Comparison of ENCODE assay signal across 18 mouse cellular contexts in genomic region chr12:70647516-70647915, GRCm38 (mm10).
A peak's percentile ranks its signal among the peaks of the same experiment; 100 is the strongest.
DNase-seq lines count a peak whose midpoint lies in the region; ATAC-seq lines count a peak whose summit lies in the region.
"Had no signal": no experiment of that assay in that cellular context is flagged by ENCODE, and none has a peak within 500 bp of the region (broad histone marks: within the 10 kb centered on the region; RNA-seq: fewer than 3 reads in every experiment).

No protein-coding gene starts in this region.

- no peak overlapping the region for H3K9ac ChIP-seq in lung, embryonic 16.5 days (ENCODE audit: low read length)
- no peak overlapping the region for H3K9ac ChIP-seq in heart, embryonic 16.5 days (ENCODE audit: low read length)
- no peak overlapping the region for H3K9ac ChIP-seq in stomach, embryonic 15.5 days
- H3K9ac ChIP-seq: hindbrain, embryonic 15.5 days; kidney, embryonic 15.5 days; liver, embryonic 15.5 days; neural tube, embryonic 13.5 days had no signal

- H3K4me1 ChIP-seq in lung, embryonic 16.5 days (replicated peaks; ENCODE audit: control insufficient read depth, insufficient read depth, low read length): peaks cover 2% of the 10 kb centered on the region; the same call in 1 of the 2 replicates
- H3K4me1 ChIP-seq in heart, embryonic 16.5 days (ENCODE audit: control insufficient read depth, insufficient read depth, low read length): peaks cover 35% of the 10 kb centered on the region
- H3K4me1 ChIP-seq in stomach, embryonic 15.5 days: no peaks in the 10 kb centered on the region
- H3K4me1 ChIP-seq: hindbrain, embryonic 15.5 days; kidney, embryonic 15.5 days; liver, embryonic 15.5 days; neural tube, embryonic 13.5 days had no signal

- 0 out of 2 replicates have a peak, but pooled peaks have one; percentile 15 for ATAC-seq in lung, embryonic 16.5 days (ENCODE audit: low read depth)
- no peak for ATAC-seq in heart, embryonic 16.5 days (replicated peaks; ENCODE audit: extremely low read depth, insufficient read depth, low FRiP score)
- ATAC-seq in stomach, embryonic 15.5 days (ENCODE audit: insufficient read depth, low FRiP score, low read depth): no peak
- ATAC-seq: intestine, embryonic 16.5 days had no signal

- WGBS in lung, embryonic 16.5 days: 34% methylated on average over 6 of the region's 6 CpGs
- 33% methylated on average over 6 of the region's 6 CpGs for WGBS in heart, embryonic 16.5 days
- 48% methylated on average over 6 of the region's 6 CpGs for WGBS in stomach, embryonic 15.5 days

- H3K27me3 ChIP-seq in lung, embryonic 16.5 days (ENCODE audit: control insufficient read depth, insufficient read depth, low read depth, low read length): no peaks in the 10 kb centered on the region
- H3K27me3 ChIP-seq in heart, embryonic 16.5 days (ENCODE audit: control insufficient read depth, insufficient read depth, low read length): no peaks in the 10 kb centered on the region
- no peaks in the 10 kb centered on the region for H3K27me3 ChIP-seq in stomach, embryonic 15.5 days (replicated peaks)
- H3K27me3 ChIP-seq: hindbrain, embryonic 15.5 days; kidney, embryonic 15.5 days; liver, embryonic 15.5 days; neural tube, embryonic 13.5 days had no signal

- peak overlapping the region; percentile 47 for H3K27ac ChIP-seq in lung, embryonic 16.5 days (ENCODE audit: low read length)
- H3K27ac ChIP-seq in heart, embryonic 16.5 days (ENCODE audit: low read length): peak overlapping the region; percentile 9; the same call in 1 of the 2 replicates
- peak overlapping the region; percentile 63; the same call in 1 of the 2 replicates for H3K27ac ChIP-seq in stomach, embryonic 15.5 days
- H3K27ac ChIP-seq: hindbrain, embryonic 15.5 days; kidney, embryonic 15.5 days; liver, embryonic 15.5 days; neural tube, embryonic 13.5 days had no signal

- H3K36me3 ChIP-seq in lung, embryonic 16.5 days (ENCODE audit: control insufficient read depth, insufficient read depth, low read length): no peaks in the 10 kb centered on the region
- no peaks in the 10 kb centered on the region for H3K36me3 ChIP-seq in heart, embryonic 16.5 days (ENCODE audit: control insufficient read depth, insufficient read depth)
- H3K36me3 ChIP-seq in stomach, embryonic 15.5 days: no peaks in the 10 kb centered on the region
- H3K36me3 ChIP-seq: hindbrain, embryonic 15.5 days; kidney, embryonic 15.5 days; liver, embryonic 15.5 days; neural tube, embryonic 13.5 days had no signal

- no peak overlapping the region for H3K4me3 ChIP-seq in lung, embryonic 16.5 days (ENCODE audit: low read length)
- H3K4me3 ChIP-seq in heart, embryonic 16.5 days (ENCODE audit: low read length): no peak overlapping the region
- H3K4me3 ChIP-seq in stomach, embryonic 15.5 days (replicated peaks): no peak overlapping the region
- H3K4me3 ChIP-seq: hindbrain, embryonic 15.5 days; kidney, embryonic 15.5 days; liver, embryonic 15.5 days; neural tube, embryonic 13.5 days had no signal

- intact Hi-C loops in heart, postnatal 36 days (cut with DNase I): loop anchor here (5.0 kb wide), 1 partner anchor 150 kb away; no protein-coding TSS in a partner anchor

- no peaks in the 10 kb centered on the region for H3K9me3 ChIP-seq in lung, embryonic 16.5 days (ENCODE audit: control insufficient read depth, low read length)
- no peaks in the 10 kb centered on the region for H3K9me3 ChIP-seq in heart, embryonic 16.5 days (replicated peaks; ENCODE audit: control insufficient read depth, low read length)
- no peaks in the 10 kb centered on the region for H3K9me3 ChIP-seq in stomach, embryonic 15.5 days
- H3K9me3 ChIP-seq: hindbrain, embryonic 15.5 days; kidney, embryonic 15.5 days; liver, embryonic 15.5 days; neural tube, embryonic 13.5 days had no signal

- H3K4me2 ChIP-seq in lung, embryonic 16.5 days (ENCODE audit: low read depth, low read length): no peak overlapping the region
- no peak overlapping the region for H3K4me2 ChIP-seq in heart, embryonic 16.5 days (ENCODE audit: low read depth, low read length)
- H3K4me2 ChIP-seq in stomach, embryonic 15.5 days: no peak overlapping the region
- H3K4me2 ChIP-seq: hindbrain, embryonic 15.5 days; kidney, embryonic 15.5 days; liver, embryonic 15.5 days; neural tube, embryonic 13.5 days had no signal

- DNase-seq in heart, adult 18-20 months: peak; percentile 50 to 62
- DNase-seq in heart, postnatal 36 days: no peak
- no peak for DNase-seq in lung, postnatal 25 days (ENCODE audit: low spot score)
- DNase-seq in cerebellum, postnatal 14 days: no peak
- no peak for DNase-seq in cerebellum, adult 11-12 months
- DNase-seq: adrenal gland, postnatal 10 days; cerebellum, adult 11 months; cerebellum, postnatal 36 days; gastrocnemius, postnatal 14 days; right cerebral cortex, postnatal 25 days had no signal

Comparison
In these comparisons a context has a peak if more than half of its experiments do, and no peak if none do; other contexts are left out.
1. DNase-seq: peak in heart, adult 18-20 months (2 of 2); none in heart, postnatal 36 days (0 of 2), lung, postnatal 25 days (single experiment), cerebellum, postnatal 14 days (0 of 2) and cerebellum, adult 11-12 months (single experiment).
2. H3K27ac ChIP-seq: peak in every context shown above with its lines; median percentile 63 in stomach, embryonic 15.5 days; 47 in lung, embryonic 16.5 days; 9 in heart, embryonic 16.5 days.